Mouse (Mus musculus): ENCODE measurements around the gene Nfil3. TPM values are rescaled to one million over a fixed set of nuclear protein-coding genes. Genes with fewer than 3 reads are reported as not detected.

The Nfil3 gene
- polyA plus RNA-seq, 1 experiment from 2014 or later, result 31.3 TPM

- H3K9me3 ChIP-seq (ENCODE audit: control insufficient read depth, low read length), result no peaks in the 10 kb centered on the region
- no peak overlapping the region for H3K9ac ChIP-seq (ENCODE audit: low read length)
- peaks cover 4% of the 10 kb centered on the region; the same call in 1 of the 2 replicates for H3K4me1 ChIP-seq (ENCODE audit: control insufficient read depth, insufficient read depth, low read length)
- H3K4me2 ChIP-seq (ENCODE audit: low read depth, severe bottlenecking), result no peak overlapping the region
- H3K4me3 ChIP-seq (ENCODE audit: low read depth, low read length), result no peak overlapping the region
- H3K27me3 ChIP-seq (ENCODE audit: control insufficient read depth, insufficient read depth, low read length), result no peaks in the 10 kb centered on the region
- ATAC-seq (ENCODE audit: insufficient number of reproducible peaks, low FRiP score, low TSS enrichment, low read depth), result no peak
- no peaks in the 10 kb centered on the region for H3K36me3 ChIP-seq (ENCODE audit: control insufficient read depth, insufficient read depth, low read length)
- WGBS, result 80% methylated on average over 7 of the region's 7 CpGs
- H3K27ac ChIP-seq (replicated peaks; ENCODE audit: low read depth, low read length), result no peak overlapping the region
- DNase-seq (ENCODE audit: low spot score), result no peak
Observed at GRCm38 (mm10) chr13:53008489-53009184, 27.8 kb upstream of the Nfil3 start.

- no peaks in the 10 kb centered on the region for H3K9me3 ChIP-seq (ENCODE audit: control insufficient read depth, low read length)
- H3K27ac ChIP-seq (replicated peaks; ENCODE audit: low read depth, low read length), result no peak overlapping the region
- no peaks in the 10 kb centered on the region for H3K27me3 ChIP-seq (ENCODE audit: control insufficient read depth, insufficient read depth, low read length)
- WGBS, result 75% methylated on average over 3 of the region's 3 CpGs
- no peaks in the 10 kb centered on the region for H3K36me3 ChIP-seq (ENCODE audit: control insufficient read depth, insufficient read depth, low read length)
- H3K4me3 ChIP-seq (ENCODE audit: low read depth, low read length), result no peak overlapping the region
- H3K4me2 ChIP-seq (ENCODE audit: low read depth, severe bottlenecking), result no peak overlapping the region
- H3K4me1 ChIP-seq (ENCODE audit: control insufficient read depth, insufficient read depth, low read length), result peaks cover 4% of the 10 kb centered on the region; the same call in 1 of the 2 replicates
- no peak overlapping the region for H3K9ac ChIP-seq (ENCODE audit: low read length)
- ATAC-seq (ENCODE audit: insufficient number of reproducible peaks, low FRiP score, low TSS enrichment, low read depth), result no peak
- no peak for DNase-seq (ENCODE audit: low spot score)
Observed at GRCm38 (mm10) chr13:53007781-53008180, 26.9 kb upstream of the Nfil3 start.

GRCm38 (mm10) chr13:53003286-53003685 lies 22.4 kb upstream of the Nfil3 start:
- no peaks in the 10 kb centered on the region for H3K4me1 ChIP-seq (ENCODE audit: control insufficient read depth, insufficient read depth, low read length)
- no peak overlapping the region for H3K9ac ChIP-seq (ENCODE audit: low read length)
- H3K27ac ChIP-seq (replicated peaks; ENCODE audit: low read depth, low read length), result no peak overlapping the region
- no peak overlapping the region for H3K4me3 ChIP-seq (ENCODE audit: low read depth, low read length)
- no peaks in the 10 kb centered on the region for H3K27me3 ChIP-seq (ENCODE audit: control insufficient read depth, insufficient read depth, low read length)
- no peak overlapping the region for H3K4me2 ChIP-seq (ENCODE audit: low read depth, severe bottlenecking)
- DNase-seq (ENCODE audit: low spot score) (no peak), ATAC-seq (ENCODE audit: insufficient number of reproducible peaks, low FRiP score, low TSS enrichment, low read depth) (no peak)
- H3K36me3 ChIP-seq (ENCODE audit: control insufficient read depth, insufficient read depth, low read length), result no peaks in the 10 kb centered on the region
- H3K9me3 ChIP-seq (ENCODE audit: control insufficient read depth, low read length), result no peaks in the 10 kb centered on the region
- 47% methylated on average over 3 of the region's 3 CpGs for WGBS

- ATAC-seq (ENCODE audit: insufficient number of reproducible peaks, low FRiP score, low TSS enrichment, low read depth) (no peak), DNase-seq (ENCODE audit: low spot score) (no peak)
- no peak overlapping the region for H3K27ac ChIP-seq (replicated peaks; ENCODE audit: low read depth, low read length)
- H3K4me2 ChIP-seq (ENCODE audit: low read depth, severe bottlenecking), result no peak overlapping the region
- H3K27me3 ChIP-seq (ENCODE audit: control insufficient read depth, insufficient read depth, low read length), result no peaks in the 10 kb centered on the region
- no peaks in the 10 kb centered on the region for H3K4me1 ChIP-seq (ENCODE audit: control insufficient read depth, insufficient read depth, low read length)
- no peak overlapping the region for H3K9ac ChIP-seq (ENCODE audit: low read length)
- no peaks in the 10 kb centered on the region for H3K9me3 ChIP-seq (ENCODE audit: control insufficient read depth, low read length)
- 87% methylated on average over 2 of the region's 2 CpGs for WGBS
- no peaks in the 10 kb centered on the region for H3K36me3 ChIP-seq (ENCODE audit: control insufficient read depth, insufficient read depth, low read length)
- no peak overlapping the region for H3K4me3 ChIP-seq (ENCODE audit: low read depth, low read length)
Observed at GRCm38 (mm10) chr13:53001511-53001935, 20.6 kb upstream of the Nfil3 start.

GRCm38 (mm10) chr13:53000481-53000880 lies 19.6 kb upstream of the Nfil3 start:
- no peaks in the 10 kb centered on the region for H3K36me3 ChIP-seq (ENCODE audit: control insufficient read depth, insufficient read depth, low read length)
- H3K27ac ChIP-seq (replicated peaks; ENCODE audit: low read depth, low read length), result no peak overlapping the region
- no peak overlapping the region for H3K4me2 ChIP-seq (ENCODE audit: low read depth, severe bottlenecking)
- H3K27me3 ChIP-seq (ENCODE audit: control insufficient read depth, insufficient read depth, low read length), result no peaks in the 10 kb centered on the region
- H3K4me3 ChIP-seq (ENCODE audit: low read depth, low read length), result no peak overlapping the region
- 85% methylated on average over 2 of the region's 2 CpGs for WGBS
- H3K4me1 ChIP-seq (ENCODE audit: control insufficient read depth, insufficient read depth, low read length), result no peaks in the 10 kb centered on the region
- H3K9ac ChIP-seq (ENCODE audit: low read length), result no peak overlapping the region
- no peak for DNase-seq (ENCODE audit: low spot score)
- ATAC-seq (ENCODE audit: insufficient number of reproducible peaks, low FRiP score, low TSS enrichment, low read depth), result no peak
- H3K9me3 ChIP-seq (ENCODE audit: control insufficient read depth, low read length), result no peaks in the 10 kb centered on the region

- Histone ChIP-seq H3K27ac (replicated peaks; ENCODE audit: low read depth, low read length) (no peak overlapping the region), H3K4me3 (ENCODE audit: low read depth, low read length) (no peak overlapping the region), H3K9me3 (ENCODE audit: control insufficient read depth, low read length) (no peaks in the 10 kb centered on the region), H3K9ac (ENCODE audit: low read length) (no peak overlapping the region), H3K36me3 (ENCODE audit: control insufficient read depth, insufficient read depth, low read length) (no peaks in the 10 kb centered on the region), H3K4me2 (ENCODE audit: low read depth, severe bottlenecking) (no peak overlapping the region), H3K27me3 (ENCODE audit: control insufficient read depth, insufficient read depth, low read length) (no peaks in the 10 kb centered on the region), H3K4me1 (ENCODE audit: control insufficient read depth, insufficient read depth, low read length) (no peaks in the 10 kb centered on the region)
- no peak for DNase-seq (ENCODE audit: low spot score)
- no peak for ATAC-seq (ENCODE audit: insufficient number of reproducible peaks, low FRiP score, low TSS enrichment, low read depth)
- WGBS, result 85% methylated on average over 10 of the region's 10 CpGs
Observed at GRCm38 (mm10) chr13:52998541-52998940, 17.7 kb upstream of the Nfil3 start.

GRCm38 (mm10) chr13:52997806-52998205 lies 16.9 kb upstream of the Nfil3 start:
- DNase-seq (ENCODE audit: low spot score) (no peak), ATAC-seq (ENCODE audit: insufficient number of reproducible peaks, low FRiP score, low TSS enrichment, low read depth) (no peak)
- Histone ChIP-seq H3K4me2 (ENCODE audit: low read depth, severe bottlenecking) (no peak overlapping the region), H3K9ac (ENCODE audit: low read length) (no peak overlapping the region), H3K4me1 (ENCODE audit: control insufficient read depth, insufficient read depth, low read length) (no peaks in the 10 kb centered on the region), H3K27ac (replicated peaks; ENCODE audit: low read depth, low read length) (no peak overlapping the region), H3K27me3 (ENCODE audit: control insufficient read depth, insufficient read depth, low read length) (no peaks in the 10 kb centered on the region), H3K9me3 (ENCODE audit: control insufficient read depth, low read length) (no peaks in the 10 kb centered on the region), H3K4me3 (ENCODE audit: low read depth, low read length) (no peak overlapping the region), H3K36me3 (ENCODE audit: control insufficient read depth, insufficient read depth, low read length) (no peaks in the 10 kb centered on the region)
- WGBS, result 83% methylated on average over 2 of the region's 2 CpGs

- no peak overlapping the region for H3K27ac ChIP-seq (replicated peaks; ENCODE audit: low read depth, low read length)
- no peak for ATAC-seq (ENCODE audit: insufficient number of reproducible peaks, low FRiP score, low TSS enrichment, low read depth)
Observed at GRCm38 (mm10) chr13:52996201-52996600, 15.3 kb upstream of the Nfil3 start.

More at GRCm38 (mm10) chr13:52996201-52996600, 15.3 kb upstream of the Nfil3 start:
- Histone ChIP-seq H3K4me2 (ENCODE audit: low read depth, severe bottlenecking) (no peak overlapping the region), H3K27me3 (ENCODE audit: control insufficient read depth, insufficient read depth, low read length) (no peaks in the 10 kb centered on the region), H3K9me3 (ENCODE audit: control insufficient read depth, low read length) (no peaks in the 10 kb centered on the region; the same call in 1 of the 2 replicates), H3K36me3 (ENCODE audit: control insufficient read depth, insufficient read depth, low read length) (no peaks in the 10 kb centered on the region), H3K9ac (ENCODE audit: low read length) (no peak overlapping the region), H3K4me3 (ENCODE audit: low read depth, low read length) (no peak overlapping the region), H3K4me1 (ENCODE audit: control insufficient read depth, insufficient read depth, low read length) (no peaks in the 10 kb centered on the region)
- no peak for DNase-seq (ENCODE audit: low spot score)
- WGBS, result 76% methylated on average over 8 of the region's 8 CpGs

All from limb, embryonic 11.5 days (tissue).